Mouse (Mus musculus) intestine, postnatal 0 days (tissue): ENCODE measurements at regions not wholly inside any gene's neighbourhood (a gene's known extent, or its start where the extent isn't known, plus 50 kb on each side); places are given as distances from the start of the nearest gene placed in this dataset.

Experiments
- ATAC-seq: fragments of 200-750 bp; cut with Nextera tagmentation; 2 replicates; pipeline ENCODE4 v1.8.0; 2017; ENCODE audit warnings: mild to moderate bottlenecking, moderate TSS enrichment, moderate library complexity
- H3K27ac ChIP-seq: fragments of 300-500 bp; sonication (generic); 2 replicates; pipeline ENCODE4 v1.5.1; 2014; ENCODE audit warnings: mild to moderate bottlenecking, low read depth, low read length, moderate library complexity
- H3K27me3 ChIP-seq: fragments of 300-500 bp; sonication (generic); replicated peaks from 2 replicates; pipeline ENCODE4 v1.6.1; 2014; ENCODE audit warnings: low read length, mixed read lengths; ENCODE audit not compliant: control insufficient read depth, insufficient read depth
- H3K36me3 ChIP-seq: fragments of 300-500 bp; sonication (generic); 2 replicates; pipeline ENCODE4 v1.6.1; 2014; ENCODE audit warnings: mild to moderate bottlenecking, moderate library complexity; ENCODE audit not compliant: control insufficient read depth, insufficient read depth
- H3K4me1 ChIP-seq: fragments of 300-500 bp; sonication (generic); replicated peaks from 2 replicates; pipeline ENCODE4 v1.6.1; 2014; ENCODE audit warnings: antibody characterized with exemption, low read length, mixed read lengths; ENCODE audit not compliant: control insufficient read depth, insufficient read depth
- H3K4me2 ChIP-seq: fragments of 300-500 bp; sonication (generic); replicated peaks from 2 replicates; pipeline ENCODE4 v1.6.1; 2014; ENCODE audit warnings: low read depth, mild to moderate bottlenecking, moderate library complexity
- H3K4me3 ChIP-seq: fragments of 300-500 bp; sonication (generic); 2 replicates; pipeline ENCODE4 v1.5.1; 2014; ENCODE audit warnings: low read depth, low read length
- H3K9ac ChIP-seq: fragments of 300-500 bp; sonication (generic); 2 replicates; pipeline ENCODE4 v1.6.1; 2014; ENCODE audit warnings: mild to moderate bottlenecking, low read depth, low read length
- H3K9me3 ChIP-seq: fragments of 300-500 bp; sonication (generic); 2 replicates; pipeline ENCODE4 v1.6.1; 2016; ENCODE audit warnings: mixed run types; ENCODE audit not compliant: control insufficient read depth
- CTCF ChIP-seq: sonication (generic); IDR thresholded peaks from 2 replicates; pipeline ENCODE4 v1.5.1; 2016; ENCODE audit warnings: low read depth, mild to moderate bottlenecking, control low read depth, antibody characterized with exemption, moderate library complexity
- WGBS: fragments of 180-500 bp; shearing (Covaris S2); extraction: QIAGEN DNeasy Blood & Tissue Kit; methylation state at CpG from one replicate; pipeline ENCODE4 v1.1.7; 2014; 5-methylcytosine and 5-hydroxymethylcytosine counted together

DNA sequence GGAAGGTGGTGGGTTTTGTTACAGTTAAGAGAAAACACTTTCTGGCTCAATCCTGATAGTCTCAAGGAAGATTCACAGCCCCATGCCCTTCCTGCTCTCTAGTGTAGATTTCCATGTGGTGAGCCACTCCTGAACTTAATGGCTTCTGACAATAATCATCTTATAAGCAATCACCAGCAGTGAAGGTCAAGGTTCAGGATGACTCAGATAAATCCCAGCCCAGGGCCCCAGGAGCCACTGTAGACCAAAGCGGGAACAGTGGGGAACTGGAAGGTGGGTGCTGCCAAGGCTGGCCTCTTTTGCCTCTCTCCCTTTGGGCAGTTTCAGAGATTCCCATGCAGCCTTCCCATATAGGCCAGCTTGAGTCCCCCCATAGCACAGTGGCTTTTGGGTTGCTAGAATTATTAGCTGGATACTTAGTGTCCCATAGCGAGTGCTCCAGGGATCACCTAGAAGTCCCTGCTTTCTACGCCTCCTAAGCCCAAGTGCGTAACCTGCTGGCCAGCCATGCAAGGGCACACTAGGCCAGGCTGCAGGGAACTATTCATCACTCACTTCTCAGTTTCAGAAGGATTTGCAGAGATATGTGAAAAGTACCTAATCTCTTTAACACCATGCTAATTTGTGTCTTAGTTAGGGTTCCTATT, 885.9 kb upstream of the Car8 start:
- Histone ChIP-seq H3K9ac (no peak overlapping the region), H3K9me3 (no peaks in the 10 kb centered on the region), H3K27me3 (no peaks in the 10 kb centered on the region), H3K27ac (peak overlapping the region; percentile 37), H3K4me3 (no peak overlapping the region), H3K36me3 (no peaks in the 10 kb centered on the region), H3K4me1 (peaks cover 7% of the 10 kb centered on the region; the same call in 1 of the 2 replicates), H3K4me2 (no peak overlapping the region)
- WGBS: 60% methylated on average over 4 of the region's 4 CpGs
- peak; percentile 90 for ATAC-seq
- TF ChIP-seq CTCF: peak; percentile 32; the same call in 1 of the 2 replicates

- H3K9me3 ChIP-seq: no peaks in the 10 kb centered on the region
- no peak overlapping the region for H3K4me2 ChIP-seq
- ATAC-seq: peak; percentile 51
- WGBS: 23% methylated on average over 5 of the region's 5 CpGs
- peaks cover 7% of the 10 kb centered on the region; the same call in 1 of the 2 replicates for H3K4me1 ChIP-seq
- TF ChIP-seq CTCF: no peak
- no peak overlapping the region for H3K9ac ChIP-seq
- H3K27me3 ChIP-seq: no peaks in the 10 kb centered on the region
- H3K27ac ChIP-seq: peak overlapping the region; percentile 37; the same call in 1 of the 2 replicates
- no peak overlapping the region for H3K4me3 ChIP-seq
- no peaks in the 10 kb centered on the region for H3K36me3 ChIP-seq
Measured at GRCm38 (mm10) chr4:9124109-9124508, 885.3 kb upstream of the Car8 start.

DNA sequence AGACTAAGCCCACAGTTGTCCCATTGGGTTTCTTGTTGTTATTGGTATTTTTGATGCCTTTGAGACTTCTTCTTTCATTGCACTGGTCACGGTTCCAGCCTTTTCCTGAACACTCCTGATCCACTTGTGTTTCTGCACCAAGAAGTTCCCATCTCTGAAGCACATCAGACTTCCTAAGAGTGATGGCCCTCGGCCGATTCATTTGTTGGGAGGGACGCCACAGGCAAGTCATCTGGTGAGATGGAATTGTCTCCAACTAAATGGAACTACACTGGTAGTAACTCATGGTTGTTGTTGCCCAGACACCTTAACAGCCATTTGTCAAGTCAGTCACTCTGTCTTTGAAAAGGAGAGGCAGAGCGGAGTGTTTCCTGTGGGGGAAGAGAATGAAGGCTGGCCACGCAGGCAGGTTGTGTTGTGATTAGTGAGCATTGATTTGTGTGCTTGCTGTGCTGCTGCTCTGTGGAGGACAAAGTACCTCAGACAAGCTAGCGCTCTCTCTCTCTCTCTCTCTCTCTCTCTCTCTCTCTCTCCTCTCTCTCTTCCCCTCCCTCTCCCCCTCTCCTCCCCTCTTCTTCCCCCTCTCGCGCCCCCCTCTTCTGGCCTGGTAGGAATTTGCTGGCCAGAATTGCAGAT, 884.7 kb upstream of the Car8 start:
- Histone ChIP-seq H3K4me3 (no peak overlapping the region), H3K9me3 (no peaks in the 10 kb centered on the region), H3K27me3 (no peaks in the 10 kb centered on the region), H3K4me2 (no peak overlapping the region), H3K36me3 (no peaks in the 10 kb centered on the region), H3K4me1 (peaks cover 7% of the 10 kb centered on the region; the same call in 1 of the 2 replicates), H3K9ac (no peak overlapping the region), H3K27ac (no peak overlapping the region)
- 64% methylated on average over 9 of the region's 9 CpGs for WGBS
- no peak for TF ChIP-seq CTCF
- ATAC-seq: no peak

DNA sequence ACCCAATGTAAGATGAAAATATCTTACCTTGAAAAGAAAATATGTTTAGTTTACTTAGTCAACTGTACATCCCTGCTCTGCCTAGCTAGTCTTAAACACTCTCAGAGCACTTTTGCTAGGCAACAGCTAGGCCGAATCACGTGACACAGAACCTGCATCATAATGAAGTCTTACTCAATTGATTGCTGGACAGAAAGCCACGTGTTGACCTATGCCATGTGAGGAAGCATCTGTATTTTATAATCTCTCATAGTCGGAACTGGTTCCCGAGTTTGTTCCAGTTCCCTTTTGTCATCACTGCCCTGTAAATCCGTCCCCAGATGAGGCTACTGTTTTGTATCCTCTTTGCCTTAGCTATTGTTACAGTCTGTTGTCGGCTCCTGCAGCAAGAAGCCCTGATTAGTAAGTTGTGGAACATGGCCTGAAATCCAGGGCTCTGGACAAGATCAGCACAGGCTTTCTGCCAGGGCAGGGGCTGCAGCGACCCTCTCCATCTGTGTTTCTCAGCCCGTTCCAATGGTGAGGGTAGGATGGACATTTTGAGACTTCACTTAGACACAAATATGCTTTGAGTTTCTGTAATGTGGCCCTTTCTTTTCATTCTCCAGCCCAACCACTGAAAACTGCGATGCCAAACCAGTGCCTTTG, 883.9 kb upstream of the Car8 start:
- no peak overlapping the region for H3K4me2 ChIP-seq
- no peaks in the 10 kb centered on the region for H3K9me3 ChIP-seq
- no peak for TF ChIP-seq CTCF
- H3K9ac ChIP-seq: no peak overlapping the region
- H3K27ac ChIP-seq: no peak overlapping the region
- 70% methylated on average over 10 of the region's 10 CpGs for WGBS
- H3K4me3 ChIP-seq: no peak overlapping the region
- no peak for ATAC-seq
- H3K27me3 ChIP-seq: no peaks in the 10 kb centered on the region
- H3K4me1 ChIP-seq: peaks cover 7% of the 10 kb centered on the region; the same call in 1 of the 2 replicates
- no peaks in the 10 kb centered on the region for H3K36me3 ChIP-seq

DNA sequence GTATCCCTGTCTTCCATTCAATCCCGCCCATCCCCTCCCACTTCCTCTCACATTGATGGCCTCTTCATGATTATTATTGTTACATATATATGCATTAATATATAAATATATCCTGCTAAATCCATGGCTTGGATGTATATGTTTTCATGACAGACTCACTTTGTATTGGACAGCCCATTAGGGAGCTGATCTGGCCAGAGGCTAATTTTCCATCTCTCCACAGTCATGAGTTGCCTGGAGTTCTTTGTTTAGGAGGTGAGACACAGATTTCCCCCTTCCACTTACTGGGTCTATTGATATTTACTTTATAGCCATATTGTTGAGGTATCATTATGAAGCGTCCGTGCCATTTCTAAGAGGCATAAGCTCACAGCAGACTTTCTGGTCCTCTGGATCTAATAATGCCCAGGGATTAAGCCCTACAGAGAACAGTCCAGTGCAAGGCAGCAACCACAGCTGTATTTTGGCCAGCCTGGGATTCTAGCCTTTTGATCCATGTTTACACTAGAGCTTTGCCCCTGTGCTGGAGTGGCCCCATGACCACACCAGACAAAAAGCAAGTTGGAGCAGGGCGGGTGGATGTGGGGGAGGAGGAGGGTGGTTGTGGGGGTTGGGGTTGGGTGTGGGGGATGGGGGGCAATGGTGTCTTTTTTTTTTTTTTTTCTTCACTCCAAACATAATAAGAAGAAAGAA, 878.3 kb upstream of the Car8 start:
- Histone ChIP-seq H3K4me2 (no peak overlapping the region), H3K4me3 (no peak overlapping the region), H3K27ac (no peak overlapping the region), H3K27me3 (no peaks in the 10 kb centered on the region), H3K9me3 (no peaks in the 10 kb centered on the region), H3K9ac (no peak overlapping the region), H3K4me1 (no peaks in the 10 kb centered on the region), H3K36me3 (no peaks in the 10 kb centered on the region)
- ATAC-seq: no peak
- TF ChIP-seq CTCF: no peak
- 71% methylated on average over 4 of the region's 4 CpGs for WGBS

GRCm38 (mm10) chr4:9115874-9116273, 877.0 kb upstream of the Car8 start:
- Histone ChIP-seq H3K36me3 (no peaks in the 10 kb centered on the region), H3K27ac (no peak overlapping the region), H3K9ac (no peak overlapping the region), H3K27me3 (no peaks in the 10 kb centered on the region), H3K4me1 (no peaks in the 10 kb centered on the region), H3K4me2 (no peak overlapping the region), H3K4me3 (no peak overlapping the region), H3K9me3 (no peaks in the 10 kb centered on the region)
- 20% methylated on average over 7 of the region's 7 CpGs for WGBS
- no peak for TF ChIP-seq CTCF
- ATAC-seq: no peak
